Mouse (Mus musculus) v-Abl transformed pro-B cells (cell line): ENCODE data around the gene Ccl26.
"Not testable (repeated sequence)": the region's sequence is repeated elsewhere in the genome, so short reads cannot be mapped to it uniquely, and the experiment has no call there.

Experiments used
- in situ Hi-C, 2 experiments: fragments of 400-800 bp; cut with MboI; formaldehyde crosslinking; loops; one replicate each; pipeline ENCODE4 v1.15.1; 2025; ENCODE audit not compliant: unreplicated experiment in 2 of 2

Gene Ccl26

DNA sequence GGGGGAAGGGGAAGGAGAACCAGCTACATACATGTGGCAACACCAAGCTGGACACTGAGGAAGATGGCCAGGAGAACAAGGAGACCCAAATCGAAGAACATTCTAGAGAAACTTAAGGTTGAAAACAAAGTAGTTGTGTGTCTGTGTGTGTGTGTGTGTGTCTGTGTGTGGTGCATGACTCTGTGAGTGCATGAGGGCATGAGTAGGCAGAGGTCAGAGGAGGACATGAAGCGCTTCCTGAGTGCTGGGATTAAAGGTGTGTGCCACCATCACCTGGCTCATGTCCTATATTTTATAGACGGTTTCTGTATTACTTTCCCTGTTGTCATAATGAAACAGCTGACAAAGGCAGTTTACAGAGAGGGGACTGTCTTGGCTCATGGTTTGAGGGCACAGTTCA is at the start of gene Ccl26:
Gene Ccl26, minus strand, starts transcription at position 101 of the 400 bp plus-strand sequence.
- in situ Hi-C loops = no loop called here

DNA sequence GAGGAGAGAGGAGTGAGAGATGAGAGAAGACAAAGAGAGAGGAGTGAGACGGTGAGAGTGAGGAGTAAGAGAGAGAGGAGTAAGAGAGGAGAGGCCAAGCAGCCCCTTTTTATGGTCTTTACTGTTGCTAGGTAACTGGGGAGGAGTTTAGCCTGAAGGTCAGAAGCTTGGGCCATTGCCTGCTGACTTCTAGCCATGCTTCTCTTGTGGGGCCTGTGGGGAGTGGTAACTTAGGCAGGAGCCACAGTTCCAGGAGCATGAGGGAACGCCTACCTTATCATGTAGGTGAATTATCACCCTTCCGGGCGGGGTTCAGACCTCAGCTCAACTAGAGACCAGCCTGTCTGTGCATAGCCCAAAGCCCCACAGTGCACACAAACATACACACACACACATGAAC is 46.4 kb upstream of the Ccl26 start:
- in situ Hi-C loops = loop anchor here in 1 of 2 experiments (5.0 kb wide), 1 partner anchor 207 kb away; no protein-coding TSS in a partner anchor

DNA sequence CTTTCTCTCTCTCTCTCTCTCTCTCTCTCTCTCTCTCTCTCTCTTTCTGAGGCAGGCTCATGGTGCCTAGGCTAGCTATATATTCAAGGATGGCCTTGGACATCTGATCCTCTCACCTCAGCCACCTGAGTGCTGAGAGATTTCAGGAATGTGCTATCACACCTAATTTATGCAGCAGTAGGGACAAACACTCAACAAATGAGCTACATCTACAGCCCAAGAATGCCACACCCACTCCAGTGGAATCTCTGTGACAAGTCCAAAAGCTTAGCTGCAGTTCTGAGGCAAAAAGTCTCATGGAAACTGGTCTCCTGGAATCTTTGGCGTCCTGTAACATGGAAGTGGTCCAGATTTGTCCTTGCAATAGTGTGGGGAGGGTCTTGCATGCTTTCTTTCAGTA is 44.2 kb upstream of the Ccl26 start:
- in situ Hi-C loops = no loop called here

DNA sequence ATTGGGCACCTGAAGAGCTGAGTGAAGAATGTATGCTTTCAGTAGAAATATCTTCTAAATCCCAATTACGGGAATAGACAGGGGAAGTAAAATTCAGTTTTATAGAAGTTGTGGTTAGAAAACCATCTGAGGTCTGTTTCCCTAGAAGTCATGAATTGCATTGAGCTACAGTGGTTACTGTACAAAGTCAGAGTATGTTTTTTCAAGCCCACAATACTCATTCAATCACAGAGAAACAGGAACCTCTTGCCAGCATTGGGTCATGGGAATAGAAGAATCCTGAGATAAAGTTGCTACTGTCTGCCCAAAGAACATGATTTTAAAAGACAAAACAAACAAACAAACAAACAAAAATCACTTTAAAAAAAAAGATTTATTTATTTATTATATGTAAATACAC is 43.3 kb upstream of the Ccl26 start:
- in situ Hi-C loops = not testable (repeated sequence)

DNA sequence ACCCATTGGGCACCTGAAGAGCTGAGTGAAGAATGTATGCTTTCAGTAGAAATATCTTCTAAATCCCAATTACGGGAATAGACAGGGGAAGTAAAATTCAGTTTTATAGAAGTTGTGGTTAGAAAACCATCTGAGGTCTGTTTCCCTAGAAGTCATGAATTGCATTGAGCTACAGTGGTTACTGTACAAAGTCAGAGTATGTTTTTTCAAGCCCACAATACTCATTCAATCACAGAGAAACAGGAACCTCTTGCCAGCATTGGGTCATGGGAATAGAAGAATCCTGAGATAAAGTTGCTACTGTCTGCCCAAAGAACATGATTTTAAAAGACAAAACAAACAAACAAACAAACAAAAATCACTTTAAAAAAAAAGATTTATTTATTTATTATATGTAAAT is 41.3 kb upstream of the Ccl26 start:
- in situ Hi-C loops = not testable (repeated sequence)

DNA sequence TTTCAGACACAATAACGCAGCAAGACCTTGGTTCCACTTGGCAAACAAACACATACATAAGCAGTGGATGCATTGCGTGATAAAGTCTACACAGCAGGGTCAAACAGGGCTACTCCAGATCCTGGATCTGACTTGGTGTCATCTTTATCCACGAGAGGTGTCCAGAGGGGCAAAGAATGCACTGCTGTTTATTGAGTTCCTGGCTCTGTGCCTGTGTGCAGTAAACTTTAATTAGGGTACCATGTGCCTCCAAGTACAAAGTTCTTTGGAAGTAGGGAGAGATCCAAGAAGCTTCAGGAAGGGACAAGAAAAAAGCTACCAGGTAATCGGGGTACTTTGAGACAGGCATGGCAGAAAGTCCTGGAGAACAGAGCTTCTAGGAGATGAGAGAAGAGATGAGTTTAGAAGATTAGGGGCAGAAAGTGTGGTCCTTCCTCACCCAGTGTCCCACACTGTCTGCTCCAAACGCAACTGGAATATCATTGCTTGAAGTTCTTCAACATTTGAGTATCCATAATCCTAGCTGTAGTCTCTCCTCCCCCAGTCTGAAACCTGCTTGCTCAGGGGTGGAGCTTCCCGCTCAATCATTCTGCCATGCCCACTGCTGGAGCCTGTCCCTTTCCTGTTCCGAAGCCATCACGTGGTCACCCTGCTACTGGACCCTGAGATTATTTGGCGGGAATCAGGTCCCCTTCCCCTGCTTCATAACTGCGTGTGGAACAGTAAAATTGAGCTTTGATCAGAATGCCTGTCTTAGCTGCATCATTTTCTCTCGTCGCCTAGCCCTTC is 26.8 kb upstream of the Ccl26 start:
- in situ Hi-C loops = no loop called here

DNA sequence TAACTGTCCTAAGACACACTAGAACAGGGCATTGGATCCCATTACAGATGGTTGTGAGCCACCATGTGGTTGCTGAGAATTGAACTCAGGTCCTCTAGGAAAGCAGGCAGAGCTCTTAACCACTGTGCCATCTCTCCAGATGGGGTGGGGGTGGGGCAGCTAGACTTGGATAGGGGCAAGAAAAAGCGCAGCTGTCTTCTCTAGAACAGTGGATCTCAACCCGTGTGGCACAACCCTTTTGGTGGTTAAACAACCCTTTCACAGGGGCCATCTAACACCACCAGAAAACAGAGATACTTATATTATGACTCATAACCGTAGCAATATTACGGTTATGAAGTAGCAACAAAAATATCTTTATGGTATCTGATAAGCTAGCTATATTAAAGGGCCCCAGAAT is 24.4 kb upstream of the Ccl26 start:
- in situ Hi-C loops = no loop called here

DNA sequence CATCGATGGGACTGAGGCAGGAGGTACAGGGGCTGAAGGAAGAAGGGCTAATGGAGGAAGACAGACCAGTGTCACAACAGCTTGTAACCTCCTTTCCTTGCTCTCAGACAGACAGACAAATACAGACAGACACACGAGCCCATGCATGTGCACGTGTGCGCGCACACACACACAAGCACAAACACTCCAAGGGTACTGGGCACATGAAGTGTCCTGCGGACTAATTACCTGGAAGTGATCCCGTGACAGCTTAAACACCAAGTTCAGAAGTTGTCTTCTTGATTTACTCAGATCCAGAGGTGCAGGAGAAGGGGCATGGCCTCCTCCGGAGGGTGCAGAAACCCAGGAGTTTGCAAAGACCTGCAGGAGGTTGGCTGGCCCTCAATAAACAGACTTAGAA is 22.3 kb upstream of the Ccl26 start:
- in situ Hi-C loops = no loop called here

DNA sequence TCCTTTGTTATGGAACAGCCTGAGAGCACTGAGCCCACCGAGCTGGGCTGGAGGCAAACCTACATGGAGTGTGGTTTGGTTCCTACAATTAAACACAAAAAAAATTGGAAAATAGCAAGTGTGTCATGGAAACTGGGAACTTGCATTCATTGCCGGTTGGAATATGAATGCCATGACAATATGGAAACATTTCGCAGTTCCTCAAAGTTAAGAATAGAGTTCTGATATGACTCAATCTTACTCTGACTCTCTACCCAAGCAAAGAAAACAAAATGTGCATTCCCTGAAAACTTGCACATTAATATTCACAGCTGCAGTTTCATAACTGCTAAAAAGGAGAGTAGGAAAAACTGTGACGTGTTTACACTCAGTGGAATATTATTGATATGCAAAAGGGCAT is 19.0 kb upstream of the Ccl26 start:
- in situ Hi-C loops = no loop called here

DNA sequence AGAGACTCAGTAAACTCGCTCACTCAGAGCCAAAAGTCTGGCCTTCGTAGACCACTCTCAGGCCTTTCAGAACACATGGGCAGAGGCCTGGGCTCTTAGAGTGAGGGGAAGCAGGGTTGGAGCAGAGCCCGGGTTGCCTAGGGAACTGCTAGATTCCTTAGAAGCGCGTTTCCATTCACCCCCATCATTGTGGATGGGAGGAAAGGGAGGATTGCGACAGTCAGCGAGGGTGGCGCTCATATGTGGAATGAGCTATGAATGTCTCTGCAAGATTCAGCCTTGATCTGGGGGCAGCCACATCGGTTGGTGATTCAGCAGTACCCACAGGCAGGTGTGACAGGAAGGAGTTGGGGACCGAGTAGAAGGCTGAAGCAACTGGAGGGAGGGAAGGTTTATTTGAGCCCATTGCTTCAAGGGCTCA is 16.0 kb upstream of the Ccl26 start:
- in situ Hi-C loops = no loop called here

DNA sequence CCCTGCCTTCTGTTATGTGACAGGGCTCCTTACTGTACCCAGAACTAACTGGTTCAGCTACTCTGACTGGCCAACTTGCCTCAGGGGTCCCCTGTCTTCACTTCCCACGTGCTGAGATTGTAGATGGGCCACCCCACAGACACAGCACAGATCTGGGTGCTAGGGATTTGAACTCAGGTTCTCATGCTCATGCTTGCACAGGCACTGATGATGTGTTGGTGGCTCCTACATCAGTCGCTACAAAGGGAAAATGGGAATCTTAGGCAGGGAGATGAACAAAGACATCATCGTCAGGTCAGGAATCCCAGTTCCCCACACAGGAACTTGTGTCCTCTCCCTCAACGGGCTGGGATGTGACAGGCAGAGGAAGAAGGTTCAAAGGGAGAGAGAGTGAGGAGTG is 12.7 kb upstream of the Ccl26 start:
- in situ Hi-C loops = no loop called here

DNA sequence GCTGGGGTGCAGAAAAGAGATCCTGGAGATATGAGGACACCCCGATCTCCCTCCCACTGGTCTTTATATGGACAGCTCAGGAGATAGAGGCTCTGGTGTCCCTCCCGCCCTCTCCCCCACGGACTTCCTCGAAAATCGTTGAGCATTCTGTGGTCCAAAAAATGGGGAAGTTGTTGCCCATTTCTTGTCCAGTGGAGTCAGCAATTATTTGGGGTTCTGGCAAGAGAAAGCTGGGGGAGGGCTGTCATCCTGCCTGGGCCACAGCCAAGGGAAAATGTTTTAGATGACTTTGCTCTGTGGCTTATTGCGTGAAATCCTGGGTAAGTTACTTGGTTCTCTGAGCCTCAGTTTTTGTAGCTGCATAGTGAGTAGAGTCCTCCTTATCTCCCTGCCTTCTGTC is 9.6 kb upstream of the Ccl26 start, which contains the start of gene Ccl24:
Gene Ccl24, minus strand, starts transcription at position 44 of the 400 bp plus-strand sequence.
- in situ Hi-C loops = no loop called here

DNA sequence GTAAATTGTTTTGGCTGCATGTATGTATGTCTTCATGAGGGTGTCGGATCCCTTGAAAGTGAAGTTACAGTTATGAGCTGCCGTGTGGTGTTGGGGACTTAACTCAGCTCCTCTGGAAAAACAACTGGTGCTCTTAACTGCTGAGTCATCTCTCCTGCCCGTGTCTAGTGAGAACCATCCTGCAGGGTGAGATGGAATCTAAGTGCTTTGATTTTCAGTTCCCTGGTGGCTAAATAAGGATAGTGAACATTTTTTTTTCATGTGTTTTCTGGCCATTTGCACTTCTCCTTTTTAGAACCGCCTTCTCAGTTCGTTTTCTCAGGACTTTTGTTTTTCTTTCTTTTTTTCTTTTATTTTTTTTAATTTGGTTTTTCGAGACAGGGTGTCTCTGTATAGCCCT is 5.3 kb upstream of the Ccl26 start:
- in situ Hi-C loops = no loop called here

DNA sequence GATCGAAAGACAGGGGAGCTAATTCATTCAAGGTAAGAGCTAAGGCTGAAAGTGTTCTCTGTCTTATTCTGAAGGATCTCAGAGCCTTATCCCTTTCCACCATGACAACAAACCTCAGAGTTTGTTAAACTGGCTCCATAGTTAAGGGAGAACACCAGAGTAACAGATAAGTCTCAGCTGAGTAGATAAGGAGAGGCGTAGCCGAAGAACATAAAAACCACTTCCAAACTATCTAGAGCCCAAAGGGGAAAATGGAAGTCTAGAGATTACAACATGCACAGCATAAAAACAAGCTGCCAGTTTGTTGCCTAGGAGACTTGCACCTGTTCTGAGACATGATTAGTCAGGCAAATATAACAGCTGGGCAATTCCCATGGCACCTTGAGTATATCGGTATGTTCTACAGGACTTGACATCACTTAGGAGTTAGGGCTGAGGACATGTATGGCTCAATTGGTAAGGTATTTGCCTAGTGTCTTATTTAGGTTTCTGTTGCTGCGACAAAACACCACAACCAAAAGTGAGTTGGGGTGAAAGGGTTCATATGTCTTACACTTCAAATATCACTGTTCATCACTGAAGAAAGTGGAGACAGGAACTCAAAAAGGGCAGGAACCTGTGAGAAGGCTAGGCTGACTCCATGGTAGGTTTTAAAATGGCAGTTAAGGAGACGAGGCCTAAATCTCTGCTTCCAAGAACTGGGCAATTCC is 4.3 kb upstream of the Ccl26 start:
- in situ Hi-C loops = no loop called here

DNA sequence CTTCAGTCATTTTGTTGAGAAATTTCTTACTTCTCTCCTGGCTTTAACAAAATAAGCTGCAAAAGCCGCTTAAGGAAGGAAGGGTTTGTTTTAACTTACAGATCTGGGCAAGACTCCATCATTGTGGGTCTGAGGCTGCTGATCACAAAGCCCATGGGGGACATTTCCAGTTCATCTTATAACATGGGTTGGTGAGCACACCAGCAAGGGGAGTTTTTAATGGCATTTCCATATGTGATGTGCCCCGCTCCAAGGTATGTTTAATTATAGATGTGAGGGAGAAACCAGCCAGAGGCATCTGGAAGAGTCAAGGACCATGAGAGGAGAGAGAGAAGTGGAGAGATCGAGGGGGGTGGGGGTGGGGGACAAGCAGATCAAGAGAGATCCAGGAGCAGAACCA is 5.7 kb downstream of the Ccl26 start:
- in situ Hi-C loops = loop anchor here in 1 of 2 experiments (5.0 kb wide), 1 partner anchor 60 kb away; no protein-coding TSS in a partner anchor

DNA sequence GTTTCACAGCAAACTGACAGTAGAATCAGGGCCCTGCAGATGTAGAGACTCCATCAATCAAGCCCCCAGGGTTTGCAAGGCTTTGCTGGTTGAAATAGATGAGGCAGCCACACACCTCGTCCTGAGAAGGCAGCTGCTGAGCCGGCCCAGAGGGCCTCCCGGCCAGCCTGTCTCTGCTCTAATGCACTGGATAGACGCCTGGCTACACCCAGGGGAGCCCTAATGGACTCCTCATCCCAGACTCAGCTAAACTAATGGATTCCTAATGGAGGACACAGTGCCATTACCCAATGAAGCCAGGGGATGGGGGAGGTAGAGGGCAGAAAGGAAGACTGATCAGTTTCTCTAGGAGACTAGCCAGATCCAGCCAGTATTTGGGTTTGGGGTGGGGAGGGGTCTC is 6.3 kb downstream of the Ccl26 start:
- in situ Hi-C loops = loop anchor here in 1 of 2 experiments (5.0 kb wide), 1 partner anchor 60 kb away; no protein-coding TSS in a partner anchor

DNA sequence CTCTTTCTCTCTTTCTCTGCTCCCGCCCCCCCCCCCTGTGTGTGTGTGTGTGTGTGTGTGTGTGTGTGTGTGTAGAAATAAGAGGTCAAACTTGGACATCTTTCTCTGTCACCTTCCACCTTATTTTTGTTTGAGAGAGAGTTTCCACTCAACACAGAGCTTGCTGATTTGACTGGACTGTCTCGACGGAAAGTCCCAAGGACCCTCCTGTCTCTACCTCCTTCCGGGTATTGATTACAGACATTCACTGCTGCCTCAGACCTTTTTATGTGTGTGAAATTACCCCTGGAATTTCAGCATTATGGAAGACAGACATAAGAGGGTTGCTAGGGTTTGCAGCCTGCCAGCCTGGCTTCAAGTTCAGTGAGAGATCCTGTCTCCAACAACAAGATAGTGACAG is 7.1 kb downstream of the Ccl26 start:
- in situ Hi-C loops = loop anchor here in 1 of 2 experiments (5.0 kb wide), 1 partner anchor 61 kb away; no protein-coding TSS in a partner anchor

DNA sequence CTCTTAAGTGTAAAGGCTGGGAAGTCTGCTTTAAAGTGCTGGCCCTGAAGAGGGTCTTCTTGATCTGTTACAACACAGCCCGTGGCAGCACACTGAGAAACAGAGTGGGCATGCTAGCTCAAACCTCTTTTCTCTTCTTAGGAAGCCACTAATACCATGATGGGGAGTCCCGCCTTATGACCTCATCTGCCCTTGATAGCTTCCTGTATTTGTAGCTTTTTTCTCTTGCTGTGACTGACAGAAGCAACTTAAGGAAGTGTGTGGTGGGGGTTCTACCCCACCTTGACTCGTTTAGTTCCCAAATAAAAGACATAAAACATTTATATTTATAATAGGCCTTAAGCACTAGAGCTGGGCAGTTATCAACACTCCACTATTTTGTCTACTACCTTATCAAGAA is 11.8 kb downstream of the Ccl26 start:
- in situ Hi-C loops = no loop called here

DNA sequence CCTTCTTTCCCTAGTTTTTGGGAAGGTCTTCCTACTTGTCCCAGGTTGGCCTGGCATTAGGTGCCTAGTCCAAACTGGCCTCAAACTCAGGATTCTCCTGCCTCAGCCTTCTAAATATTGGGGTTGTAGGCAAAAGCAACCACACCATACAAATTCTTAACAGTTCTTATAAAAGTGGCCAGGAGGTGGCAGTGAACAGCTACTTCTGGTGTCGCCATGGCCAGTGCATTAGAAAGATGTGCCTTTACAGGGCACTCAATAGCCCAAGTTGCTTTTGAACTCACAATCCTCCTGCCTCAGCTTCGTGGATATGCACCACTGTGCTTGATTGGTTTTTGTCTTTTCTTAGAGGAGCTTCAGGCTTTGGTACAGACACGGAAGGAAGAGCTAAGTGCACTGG is 12.5 kb downstream of the Ccl26 start:
- in situ Hi-C loops = no loop called here

DNA sequence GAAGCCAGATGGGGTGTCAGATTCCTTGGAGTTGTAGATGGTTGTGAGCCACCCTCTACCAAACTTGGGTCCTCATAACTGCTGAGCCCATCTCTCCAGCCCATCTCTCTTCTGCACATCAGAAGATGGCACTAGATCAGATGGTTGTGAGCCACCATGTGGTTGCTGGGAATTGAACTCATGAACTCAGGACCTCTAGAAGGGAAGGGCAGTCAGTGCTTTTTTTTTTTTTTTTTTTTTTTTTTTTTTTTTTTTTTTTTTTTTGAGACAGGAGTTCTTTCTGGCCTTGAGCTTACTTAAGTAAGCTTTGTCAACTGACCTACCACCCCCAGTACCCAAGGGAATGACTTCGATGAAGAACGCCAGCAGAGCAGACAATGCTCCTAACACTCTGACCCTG is 15.4 kb downstream of the Ccl26 start:
- in situ Hi-C loops = loop anchor here in 1 of 2 experiments (5.0 kb wide), 2 partner anchors 69 to 219 kb away; no protein-coding TSS in a partner anchor
